Mouse (Mus musculus): Measurements from ENCODE around the gene Stk11.

- no peak for TF ChIP-seq CTCF (IDR thresholded peaks at IDR 0.05; ENCODE audit: low read depth, low read length)
- TF ChIP-seq GATA1 (IDR thresholded peaks at IDR 0.05; ENCODE audit: borderline replicate concordance, low read length) = no peak
Observed at GRCm38 (mm10) chr10:80172527-80173292, 57.1 kb downstream of the Stk11 start, which contains the start of gene 1600002K03Rik.
